Mouse (Mus musculus): Measurements from ENCODE around the gene Etfbkmt.

GRCm38 (mm10) chr6:149187371-149187770, 47.7 kb downstream of the Etfbkmt start:
- TF ChIP-seq POLR2A (IDR thresholded peaks at IDR 0.05; ENCODE audit: borderline replicate concordance, extremely low read depth, low read depth, low read length): no peak
- TF ChIP-seq CTCF (IDR thresholded peaks at IDR 0.05; ENCODE audit: insufficient read depth, low read length): no peak

All from lung, adult 2 months (tissue).